Mouse (Mus musculus): ENCODE data around the gene Bmp6. TPM values are rescaled to one million over a fixed set of nuclear protein-coding genes. Genes with fewer than 3 reads are reported as not detected.

The Bmp6 gene
- total RNA-seq, 2 experiments from 2014 or later: 18.8 to 20.3 TPM

DNA sequence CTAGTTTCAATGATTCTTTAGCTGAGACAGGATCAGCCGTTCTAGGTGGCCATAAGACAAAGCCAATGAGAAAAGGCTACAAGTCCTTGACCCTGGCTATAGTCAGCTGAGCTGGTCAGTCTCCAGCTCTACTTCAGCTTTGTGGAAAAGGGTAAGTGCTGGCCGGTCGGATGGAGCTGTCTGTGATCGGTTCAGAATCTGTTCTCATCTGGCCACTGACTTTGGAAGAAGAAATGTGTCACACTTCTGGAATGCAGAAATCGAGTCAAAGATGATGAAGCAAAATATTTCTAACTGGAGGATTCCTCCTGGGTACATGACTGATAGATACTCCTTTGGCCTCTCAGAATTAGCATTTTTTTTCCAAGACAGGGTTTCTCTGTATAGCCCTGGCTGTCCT lies 77.6 kb downstream of the Bmp6 start:
- intact Hi-C loops (cut with DNase I): no loop called here
- DNase-seq: no peak

DNA sequence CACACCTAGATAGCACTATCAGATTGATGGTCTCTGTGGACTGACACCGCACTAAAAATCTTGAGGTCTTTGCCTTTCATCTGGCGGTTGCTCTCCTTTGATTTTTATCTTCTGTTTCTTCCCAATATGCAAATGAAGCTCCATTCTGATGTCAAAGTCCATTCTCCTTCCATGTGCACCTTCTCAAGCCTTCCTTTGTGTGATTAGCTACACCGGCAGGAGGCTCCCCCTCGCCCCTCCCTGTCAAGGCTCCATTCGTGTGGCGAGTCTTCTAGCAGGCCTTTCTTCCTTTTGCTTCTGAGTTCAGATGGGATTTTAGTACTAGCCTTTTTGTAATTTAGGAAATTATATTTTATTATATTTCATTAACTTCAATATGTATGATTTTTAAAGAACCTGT lies 80.4 kb downstream of the Bmp6 start:
- DNase-seq: no peak
- intact Hi-C loops (cut with DNase I): no loop called here

DNA sequence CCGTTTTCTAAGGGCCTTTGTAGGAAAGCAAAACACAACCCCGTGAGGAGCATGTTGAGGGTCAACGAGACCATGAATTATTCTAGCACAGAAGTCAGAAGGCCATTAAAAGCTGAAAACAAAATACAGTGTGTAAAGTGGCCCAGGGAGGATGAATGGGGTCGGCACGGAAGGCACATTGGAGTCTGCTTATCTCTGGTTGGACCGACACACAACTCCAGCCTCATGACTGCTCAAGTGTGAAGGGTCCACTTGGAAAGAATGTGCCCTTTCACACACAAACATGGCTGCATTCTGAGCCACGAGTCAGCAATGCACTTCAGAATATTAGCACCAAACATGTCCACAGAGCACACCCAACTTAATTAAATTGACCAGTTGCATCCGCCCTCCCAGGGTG lies 84.8 kb downstream of the Bmp6 start:
- intact Hi-C loops (cut with DNase I): loop anchor here (10.0 kb wide), 1 partner anchor 205 kb away; no protein-coding TSS in a partner anchor
- DNase-seq: no peak

DNA sequence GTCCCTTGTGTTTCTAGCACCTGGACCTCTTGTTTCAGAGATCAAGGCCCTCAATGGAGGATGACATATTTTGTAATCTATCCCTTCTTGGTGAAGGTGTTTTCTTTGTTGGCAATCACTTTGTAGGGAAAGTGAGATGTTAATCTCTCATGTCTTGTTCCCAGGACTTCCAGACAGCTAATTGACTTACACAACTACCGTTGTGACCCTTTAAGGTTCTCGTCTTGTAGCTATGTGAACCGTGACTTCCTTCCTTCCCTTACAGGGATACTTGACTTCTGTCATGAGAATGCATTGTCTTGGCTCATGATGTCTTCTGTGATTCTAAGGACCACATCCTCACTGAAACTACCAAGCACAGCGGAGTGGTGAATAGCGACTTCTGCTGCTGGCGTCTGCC lies 85.2 kb downstream of the Bmp6 start:
- DNase-seq: no peak
- intact Hi-C loops (cut with DNase I): loop anchor here (10.0 kb wide), 1 partner anchor 205 kb away; no protein-coding TSS in a partner anchor

DNA sequence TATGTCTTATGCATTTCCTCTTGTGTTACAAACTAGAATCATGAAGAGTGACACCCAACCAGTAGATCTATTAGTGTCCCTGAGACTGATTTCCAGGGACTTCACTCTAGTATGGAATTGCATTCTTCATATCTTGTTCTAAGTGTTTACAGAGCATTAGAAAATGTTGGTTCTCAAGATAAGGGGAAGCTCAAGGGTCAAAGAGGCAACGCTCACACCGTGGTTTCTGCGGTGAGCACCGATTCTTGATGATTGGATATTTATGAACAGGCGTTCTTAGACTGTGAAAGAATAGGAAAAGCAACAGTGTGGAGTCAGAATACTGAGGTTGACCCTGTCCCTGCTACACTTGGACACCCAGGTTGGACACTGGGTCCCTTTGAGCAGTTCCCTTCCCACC lies 89.9 kb downstream of the Bmp6 start:
- intact Hi-C loops (cut with DNase I): loop anchor here (5.0 to 10.0 kb wide), 2 partner anchors 147 to 210 kb away; no protein-coding TSS in a partner anchor

DNA sequence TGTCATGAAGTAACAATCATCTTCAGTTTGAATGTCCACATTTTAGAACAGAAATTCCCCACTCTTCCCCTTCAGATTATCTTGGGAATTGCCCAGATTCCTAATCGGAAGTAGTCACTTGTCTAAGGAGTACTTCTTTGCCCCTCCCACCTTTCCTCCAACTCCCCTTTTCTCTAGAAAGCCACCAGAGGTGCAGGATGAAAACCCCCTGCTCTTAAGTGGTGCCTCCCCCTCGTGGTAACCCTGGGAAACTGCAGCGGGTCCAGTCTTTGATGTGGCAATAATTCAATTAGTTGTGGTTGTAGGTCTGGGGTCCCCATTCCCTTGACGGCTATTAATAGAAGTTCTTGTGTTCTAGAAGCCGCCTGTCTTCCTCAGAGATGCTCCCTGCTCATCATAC lies 93.0 kb downstream of the Bmp6 start:
- intact Hi-C loops (cut with DNase I): loop anchor here (1.0 to 10.0 kb wide), 3 partner anchors 95 to 213 kb away; no protein-coding TSS in a partner anchor
- peak; percentile 20 to 60 for DNase-seq

More for the DNA sequence above, 89.9 kb downstream of the Bmp6 start:
- no peak for DNase-seq

DNA sequence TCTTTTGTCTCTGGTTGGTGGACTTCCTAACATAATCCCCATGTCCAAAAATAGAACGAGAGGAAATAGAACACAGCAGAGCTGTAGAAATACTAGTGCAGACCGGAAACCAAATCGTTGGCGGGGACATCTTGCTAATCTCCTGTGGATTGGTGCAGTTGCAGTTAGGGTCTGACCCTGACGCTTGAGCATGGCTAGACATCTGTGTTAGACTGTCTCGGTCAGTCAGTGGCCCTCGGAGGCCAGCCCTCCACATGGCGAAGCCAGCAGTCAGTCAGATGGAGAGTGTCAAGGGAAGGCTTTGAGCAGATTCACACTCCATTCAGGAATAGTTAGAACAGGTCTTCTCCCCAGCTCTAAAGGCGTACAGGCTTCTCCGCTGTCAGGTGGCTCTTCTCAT lies 95.3 kb downstream of the Bmp6 start:
- DNase-seq: peak; percentile 23 to 28
- intact Hi-C loops (cut with DNase I): no loop called here

DNA sequence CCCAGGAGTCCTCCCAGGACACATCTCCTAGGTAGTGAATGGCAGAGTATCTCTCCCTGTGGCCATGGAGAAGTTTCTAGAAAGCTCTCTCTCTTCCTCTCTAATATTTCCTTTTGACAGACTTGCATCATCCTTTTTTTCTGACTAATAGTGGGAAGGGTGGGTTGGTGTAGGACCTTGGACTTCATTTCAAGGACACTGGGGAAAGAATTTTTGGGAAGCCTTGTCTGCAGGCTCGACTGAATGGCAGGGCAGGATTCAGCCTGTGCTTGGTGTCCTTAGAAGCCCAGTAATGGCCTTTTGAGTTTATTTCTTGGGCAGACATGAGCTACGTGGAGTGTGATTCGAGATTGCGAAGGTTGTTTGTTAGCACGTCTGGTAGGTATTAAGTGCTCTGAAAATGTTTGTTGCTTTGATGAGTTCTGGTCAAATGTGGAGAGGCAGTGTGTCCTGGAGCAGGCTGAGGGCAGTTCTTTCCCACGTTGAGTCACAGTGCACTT lies 103.7 kb downstream of the Bmp6 start:
- intact Hi-C loops (cut with DNase I): no loop called here
- DNase-seq: no peak

DNA sequence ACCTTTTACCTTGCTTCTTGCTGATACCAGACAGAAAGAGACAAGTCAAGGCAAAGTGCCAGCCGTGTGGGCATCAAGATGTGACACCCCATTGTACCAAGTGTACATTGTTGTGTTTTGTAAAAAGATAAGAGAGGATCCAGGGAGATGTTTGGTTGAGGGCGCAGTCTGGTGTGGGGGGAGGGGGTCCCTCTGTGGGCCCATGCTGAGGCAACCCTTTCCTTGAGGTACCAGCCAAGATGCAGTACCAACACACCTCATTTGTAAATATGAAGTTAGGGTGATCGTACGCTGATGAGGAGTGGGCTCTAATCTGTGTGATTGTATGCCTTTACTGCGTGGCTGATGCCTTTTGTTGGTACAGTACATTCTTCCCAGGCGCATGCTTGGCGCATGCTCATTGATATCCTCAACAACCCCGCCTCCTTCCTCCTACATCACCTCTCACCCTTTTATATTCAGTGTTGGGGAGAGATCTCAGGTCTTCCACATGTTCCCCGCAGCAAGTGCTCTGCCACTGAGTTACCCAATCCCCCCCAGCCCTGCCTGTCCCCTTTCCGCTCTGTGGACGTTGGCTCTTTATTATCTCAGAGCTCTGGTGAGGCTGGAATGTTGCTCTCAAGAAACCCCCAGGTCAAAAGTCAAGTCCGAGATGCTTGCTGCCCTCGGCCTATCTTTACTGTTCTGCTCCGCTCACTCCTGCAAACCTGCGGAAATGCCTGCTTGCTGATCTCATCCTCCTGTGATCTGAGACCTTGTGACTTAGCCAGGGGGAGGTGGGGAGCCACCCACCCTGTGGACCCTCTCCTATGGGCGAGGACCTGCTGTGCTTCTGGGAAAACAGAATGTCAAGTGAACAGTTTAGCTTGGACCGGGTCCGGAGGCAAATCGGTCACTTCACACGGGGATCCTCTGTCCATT lies 105.4 kb downstream of the Bmp6 start:
- peak; percentile 22 to 40 for DNase-seq
- intact Hi-C loops (cut with DNase I): no loop called here

DNA sequence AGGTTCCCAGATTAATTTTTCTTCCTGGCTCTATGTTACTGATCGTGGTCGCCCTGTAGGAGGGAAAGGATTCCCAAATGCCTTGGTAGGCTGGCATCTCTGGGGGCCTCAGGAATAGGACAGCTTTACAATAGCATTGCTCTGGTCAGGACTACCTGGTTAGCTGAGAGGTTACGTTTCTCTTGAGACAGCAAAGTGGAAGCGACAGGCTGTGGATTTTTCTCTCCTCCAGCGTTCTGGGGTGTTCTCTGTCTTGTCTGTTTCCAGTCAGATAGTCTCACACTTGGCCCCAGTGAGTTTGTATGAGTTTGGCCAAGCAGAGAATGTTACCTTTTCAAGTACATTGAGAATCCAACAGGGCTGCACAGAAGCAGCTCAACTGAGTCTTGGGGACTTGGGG lies 106.5 kb downstream of the Bmp6 start:
- intact Hi-C loops (cut with DNase I): no loop called here
- DNase-seq: no peak

DNA sequence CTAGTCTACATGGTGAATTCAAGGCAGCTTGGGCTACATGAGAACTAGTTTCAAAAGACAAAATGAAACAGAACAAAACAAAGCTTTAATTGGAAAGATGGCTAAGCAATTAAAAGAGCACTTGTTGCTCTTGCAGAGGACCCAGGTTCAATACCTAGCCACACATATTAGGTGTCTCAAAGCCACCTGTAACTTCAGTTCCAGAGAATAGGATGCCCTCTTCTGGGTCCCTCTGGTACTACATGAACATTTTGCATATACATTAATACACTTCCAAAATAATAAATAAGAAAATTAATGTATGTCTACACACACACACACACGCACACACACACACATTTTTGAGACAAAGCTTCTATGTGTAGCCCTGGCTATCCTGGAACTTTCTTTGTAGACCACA lies 118.5 kb downstream of the Bmp6 start:
- intact Hi-C loops (cut with DNase I): no loop called here
- no peak for DNase-seq

DNA sequence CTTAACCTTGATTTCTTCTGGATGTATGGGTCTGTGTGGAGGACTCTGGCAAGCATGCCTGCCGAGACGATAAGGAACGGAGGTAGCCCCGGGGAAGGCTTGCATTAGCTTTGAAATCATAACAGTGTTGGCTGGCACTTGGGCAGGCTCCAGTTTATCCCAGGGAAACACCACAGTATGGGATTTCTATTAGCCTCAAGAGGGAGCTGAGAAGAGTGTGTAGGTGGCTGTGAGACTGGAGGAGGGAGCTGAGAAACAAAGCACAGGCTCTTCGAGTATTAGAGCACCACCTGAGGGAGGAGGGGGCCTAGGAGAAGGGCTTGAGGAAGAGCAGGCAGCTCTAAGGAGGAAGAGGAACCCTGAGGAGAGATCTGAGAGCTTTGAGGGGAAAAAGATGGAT lies 126.0 kb downstream of the Bmp6 start:
- DNase-seq: no peak
- intact Hi-C loops (cut with DNase I): no loop called here

DNA sequence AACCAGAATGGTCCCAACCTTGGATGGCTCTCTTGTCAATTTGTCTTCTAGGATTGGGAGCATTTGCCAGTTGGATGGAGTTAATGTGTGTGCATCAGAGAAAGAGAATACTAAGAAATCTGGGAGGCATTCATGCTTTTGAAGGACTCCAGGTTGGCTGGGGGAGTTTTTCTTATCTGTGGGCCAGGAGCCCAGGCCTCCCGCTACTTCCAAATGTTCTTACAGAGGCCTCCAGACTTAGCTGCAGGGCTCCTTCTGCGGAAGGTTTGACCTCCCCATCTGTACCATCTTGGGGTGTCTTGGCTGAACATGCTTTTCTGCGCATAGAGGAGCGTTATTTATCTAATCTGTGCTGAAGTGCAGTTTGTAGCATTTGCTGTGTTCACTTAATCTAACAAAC lies 127.7 kb downstream of the Bmp6 start:
- intact Hi-C loops (cut with DNase I): no loop called here
- DNase-seq: peak; percentile 27 to 32

DNA sequence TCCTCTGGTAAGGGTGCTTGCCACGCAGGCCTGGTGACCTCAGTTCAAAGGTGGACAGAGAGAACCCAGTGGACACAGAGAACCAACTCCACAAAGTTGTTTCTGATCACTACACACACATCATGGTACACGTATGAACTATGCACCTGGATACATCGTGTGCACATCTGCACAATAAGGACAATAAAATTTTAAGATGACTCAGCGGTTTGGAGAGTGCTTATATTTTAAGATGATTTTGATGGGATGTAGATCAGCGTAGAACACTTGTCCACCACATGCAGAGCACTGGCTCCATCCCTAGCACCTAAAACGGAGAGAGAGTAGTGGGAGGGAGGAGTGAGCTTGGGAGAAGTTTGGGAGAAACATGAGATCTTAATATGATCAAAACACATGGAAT lies 128.6 kb downstream of the Bmp6 start:
- intact Hi-C loops (cut with DNase I): no loop called here
- no peak for DNase-seq

DNA sequence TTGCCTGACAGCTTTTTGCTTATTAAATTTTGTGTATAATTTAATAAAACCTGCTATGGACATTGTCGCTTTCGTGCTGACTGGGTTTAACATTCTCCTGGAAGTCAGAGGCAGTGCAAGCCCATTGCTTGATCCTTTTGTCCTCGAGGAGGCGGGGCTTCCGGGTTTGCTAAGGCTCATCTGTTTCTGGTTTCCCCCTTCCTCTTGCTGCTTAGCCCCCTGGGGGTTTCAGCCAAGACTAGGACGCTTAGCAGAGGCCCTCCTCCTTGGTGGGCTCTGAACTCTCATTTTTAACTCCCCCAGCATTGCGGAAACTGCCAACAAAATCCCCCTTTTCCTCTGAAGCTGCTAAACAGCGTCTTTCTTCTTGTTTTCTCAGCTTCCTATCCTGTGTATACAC lies 132.0 kb downstream of the Bmp6 start:
- no peak for DNase-seq
- intact Hi-C loops (cut with DNase I): no loop called here

DNA sequence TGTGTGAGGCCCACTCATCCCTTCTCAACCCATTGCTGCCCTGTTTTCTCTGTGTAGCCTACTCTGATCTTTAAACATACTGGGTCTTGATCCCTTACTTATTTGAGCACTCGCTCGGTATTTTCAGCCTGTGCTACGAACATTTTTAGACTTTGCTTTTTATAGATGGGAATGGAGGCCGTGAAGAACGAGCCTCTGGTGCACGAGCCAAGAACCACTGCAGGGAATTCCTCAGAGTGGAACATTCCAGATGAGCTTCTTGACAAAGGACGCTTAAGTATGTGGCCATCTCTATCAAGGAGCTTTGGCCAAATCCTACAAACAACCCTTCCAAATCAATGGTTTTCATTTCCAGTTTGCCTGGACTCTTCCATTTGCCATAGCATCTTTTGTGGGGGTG lies 136.1 kb downstream of the Bmp6 start:
- DNase-seq: no peak
- intact Hi-C loops (cut with DNase I): no loop called here

DNA sequence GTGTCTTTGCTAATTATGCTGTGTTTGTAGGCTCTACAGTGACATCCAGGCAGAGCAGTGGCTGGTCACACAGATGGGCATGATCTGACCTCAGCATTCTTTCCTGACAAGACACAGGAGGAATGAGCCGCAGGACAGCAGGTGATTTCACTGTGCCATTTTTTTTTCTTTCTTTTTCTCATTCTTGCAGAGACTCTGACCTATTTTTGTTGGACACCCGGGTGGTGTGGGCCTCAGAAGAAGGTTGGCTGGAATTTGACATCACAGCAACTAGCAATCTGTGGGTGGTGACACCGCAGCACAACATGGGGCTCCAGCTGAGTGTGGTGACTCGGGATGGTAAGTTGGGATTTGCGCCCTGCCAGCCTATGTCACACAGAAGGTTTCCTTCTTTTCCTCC lies 139.8 kb downstream of the Bmp6 start:
- intact Hi-C loops (cut with DNase I): no loop called here

DNA sequence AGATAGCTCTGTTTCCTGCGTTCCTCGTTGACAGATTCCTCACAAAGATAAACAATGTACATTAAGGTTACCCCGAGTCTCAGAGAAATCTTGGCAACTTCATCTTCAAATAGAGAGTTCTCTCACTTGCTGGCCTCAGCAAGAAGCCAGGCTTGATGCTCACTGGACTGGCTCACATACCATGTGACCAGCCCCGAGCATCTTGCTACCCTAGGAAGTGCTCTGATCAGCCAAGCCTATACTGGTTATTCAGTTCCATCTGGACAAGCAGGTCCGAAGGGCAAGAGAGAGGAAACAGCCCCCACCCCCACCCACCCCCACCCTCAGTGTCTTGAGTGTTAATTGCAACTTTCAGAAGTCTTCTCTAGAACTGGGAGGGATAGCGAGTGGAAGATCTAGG lies 141.9 kb downstream of the Bmp6 start:
- intact Hi-C loops (cut with DNase I): no loop called here

More for the DNA sequence above, 139.8 kb downstream of the Bmp6 start:
- DNase-seq: no peak

DNA sequence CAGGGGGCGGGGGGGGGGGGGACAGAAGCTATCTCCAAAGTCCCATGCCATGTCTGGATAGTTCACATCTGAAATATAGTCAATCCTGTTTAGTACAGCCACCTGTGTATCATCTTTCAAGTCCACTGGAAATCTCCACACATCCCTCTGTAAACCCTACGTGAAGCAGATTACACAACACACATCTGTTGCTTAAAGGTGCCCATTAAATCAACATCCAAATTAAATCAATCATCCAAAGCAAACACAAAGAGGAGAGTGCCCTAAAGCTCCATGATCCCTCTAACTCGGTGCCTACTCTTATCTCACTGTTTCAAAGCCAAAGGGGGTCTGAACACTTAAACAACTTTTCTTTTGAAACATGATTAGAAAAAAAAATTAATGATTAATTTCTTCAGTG lies 151.8 kb downstream of the Bmp6 start:
- no peak for DNase-seq
- intact Hi-C loops (cut with DNase I): no loop called here

More for the DNA sequence above, 141.9 kb downstream of the Bmp6 start:
- no peak for DNase-seq

DNA sequence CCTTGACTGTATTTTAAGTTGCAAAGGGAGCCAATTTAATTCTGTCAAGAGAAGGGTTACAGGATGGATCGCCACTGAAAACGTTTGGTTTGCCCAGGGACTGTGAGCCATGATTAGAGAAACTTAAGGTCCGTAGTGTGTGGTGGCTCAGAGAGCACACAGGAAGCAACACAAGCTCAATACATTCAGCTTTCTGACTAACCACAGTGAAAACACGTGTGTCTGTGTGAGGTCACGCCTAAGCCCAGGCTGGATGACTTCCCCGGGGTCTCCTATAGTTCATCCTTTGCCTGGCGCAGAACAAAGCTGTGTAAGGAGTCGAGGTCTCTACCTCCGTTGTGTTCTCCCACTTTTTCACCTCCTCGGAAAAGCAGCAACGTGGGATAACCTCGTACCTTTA lies 156.4 kb downstream of the Bmp6 start:
- DNase-seq: no peak

DNA sequence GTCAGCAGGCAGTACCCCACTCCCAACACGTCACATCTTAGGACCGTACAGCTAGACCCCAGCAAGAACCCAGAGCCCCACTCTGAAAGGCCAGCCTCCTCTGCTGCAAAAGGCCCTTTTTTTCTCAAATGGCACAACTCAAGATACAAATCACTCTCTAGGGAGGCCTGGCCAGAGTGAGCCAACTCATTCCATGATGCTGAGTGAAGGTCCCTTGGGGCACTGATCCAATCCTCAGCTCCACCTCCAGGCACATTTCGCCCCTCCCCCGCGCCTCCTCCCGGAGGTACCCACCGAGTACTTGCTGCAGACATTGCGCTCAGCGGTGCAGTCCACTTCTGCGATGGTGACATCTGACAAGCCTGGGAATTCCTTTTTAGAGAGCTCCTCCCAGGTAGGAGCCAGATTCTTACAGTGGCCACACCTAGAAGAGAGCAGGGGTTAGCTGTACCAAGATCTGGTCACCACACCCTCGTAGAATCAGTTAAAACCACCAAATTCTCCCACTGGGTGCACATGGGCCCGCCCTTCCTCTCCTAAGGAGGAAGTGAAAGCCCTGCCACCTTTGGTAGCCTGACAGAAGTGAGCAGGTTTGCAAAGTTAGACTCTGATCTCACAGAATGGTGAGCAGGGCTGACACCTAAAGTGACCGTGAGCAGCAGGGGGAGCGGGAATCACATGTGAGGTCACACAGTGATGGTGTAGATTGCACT lies 158.4 kb downstream of the Bmp6 start:
- intact Hi-C loops (cut with DNase I): no loop called here
- DNase-seq: peak; percentile 35 to 51

More for the DNA sequence above, 156.4 kb downstream of the Bmp6 start:
- intact Hi-C loops (cut with DNase I): no loop called here
